Mouse (Mus musculus): ENCODE results near the gene Rnd1. TPM values are rescaled to one million over a fixed set of nuclear protein-coding genes. Genes with fewer than 3 reads are reported as not detected.

Rnd1 gene
- total RNA-seq, 2 experiments from 2014 or later, result 1.1 to 3.3 TPM

DNA sequence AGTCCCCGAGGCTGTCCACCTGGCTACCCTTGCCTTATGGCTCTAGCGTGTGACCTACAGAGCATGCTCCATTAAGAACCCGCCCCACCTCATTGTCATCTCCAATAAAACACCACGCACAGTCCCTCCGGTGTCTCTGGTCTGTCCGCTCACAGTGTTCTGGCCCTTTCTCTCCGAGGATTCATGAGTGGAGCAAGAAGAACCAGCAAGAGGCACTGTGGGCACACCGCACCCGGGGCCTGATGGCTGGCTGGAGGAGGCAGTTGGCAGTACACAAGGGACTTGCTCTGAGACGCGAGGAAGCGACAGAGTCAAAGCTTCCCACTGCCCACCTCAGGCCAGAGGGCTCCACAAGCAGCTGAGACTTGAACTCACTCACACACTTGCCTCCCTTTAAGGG is 32.9 kb downstream of the Rnd1 start:
- no peak for ATAC-seq (replicated peaks; ENCODE audit: poor library complexity)

DNA sequence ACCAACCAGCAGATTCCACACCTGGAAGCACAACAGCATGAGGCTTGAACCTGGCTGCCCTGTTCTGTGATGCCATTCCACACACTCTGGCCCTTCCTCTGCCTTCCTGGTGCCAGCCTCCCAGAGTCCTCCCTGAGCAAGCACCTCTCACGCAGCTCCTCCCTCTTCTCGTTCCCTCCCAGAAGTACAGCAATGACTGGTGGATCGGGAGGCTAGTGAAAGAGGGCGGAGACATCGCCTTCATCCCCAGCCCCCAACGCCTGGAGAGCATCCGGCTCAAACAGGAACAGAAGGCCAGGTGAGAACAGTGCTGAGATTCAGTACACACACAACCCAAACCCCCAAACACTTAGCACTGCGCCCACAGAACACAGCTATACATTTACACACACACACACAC is 37.1 kb downstream of the Rnd1 start:
- ATAC-seq (replicated peaks; ENCODE audit: poor library complexity), result no peak

GRCm38 (mm10) chr15:98637155-98637554 is 40.1 kb downstream of the Rnd1 start:
- ATAC-seq (replicated peaks; ENCODE audit: poor library complexity), result no peak

DNA sequence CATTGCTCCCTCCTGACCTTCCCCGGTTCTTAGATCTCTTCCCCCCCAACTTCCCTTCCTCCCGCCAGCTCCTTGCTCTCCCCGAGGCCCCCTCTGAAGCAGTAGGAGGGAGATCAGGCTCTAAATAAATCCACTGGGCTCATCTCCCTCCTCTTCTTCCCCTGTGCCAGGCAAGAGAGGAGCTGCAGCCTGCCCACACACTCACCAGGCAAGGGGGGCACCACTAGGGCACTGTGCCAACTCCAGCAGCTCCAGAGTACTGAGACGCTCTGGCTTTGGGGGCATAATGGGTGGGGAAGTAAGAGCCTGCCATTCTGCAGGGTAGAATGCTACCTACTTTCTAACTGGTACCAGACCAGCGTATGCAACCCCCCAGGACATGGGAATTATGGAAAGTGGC is 40.7 kb downstream of the Rnd1 start:
- ATAC-seq (replicated peaks; ENCODE audit: poor library complexity), result no peak

- no peak for ATAC-seq (replicated peaks; ENCODE audit: poor library complexity)
These were observed 41.9 kb downstream of the Rnd1 start for GRCm38 (mm10) chr15:98635291-98635841.

DNA sequence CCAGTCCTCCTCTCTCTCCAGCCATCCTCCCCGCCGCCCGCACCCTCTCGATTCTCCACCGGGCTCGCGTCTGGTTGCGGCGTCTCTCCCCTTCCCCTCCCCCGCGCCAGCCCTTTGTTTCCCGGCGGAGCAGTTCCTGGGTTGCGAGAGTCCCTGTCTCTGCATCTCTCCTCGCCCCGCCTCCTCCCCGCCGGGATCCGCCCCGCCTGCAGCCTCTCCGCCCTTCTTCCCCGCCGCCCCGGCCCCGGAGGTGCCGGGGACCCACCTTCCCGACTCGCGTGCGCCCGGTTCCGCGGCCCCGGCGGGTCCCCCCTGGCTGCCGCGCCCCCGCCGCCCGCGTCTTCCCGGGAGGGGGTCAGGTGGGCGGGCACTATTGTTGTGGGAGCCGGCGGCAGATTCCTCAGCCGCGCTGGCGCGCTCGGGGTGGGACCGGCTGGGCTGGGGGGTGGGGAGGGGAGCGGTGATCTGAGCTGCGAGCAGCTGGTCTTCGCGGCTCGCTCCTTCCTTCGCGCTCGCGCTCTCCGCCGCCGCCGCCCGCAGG is 42.6 kb downstream of the Rnd1 start:
- peak; percentile 22; the same call in 1 of the 2 replicates for ATAC-seq (replicated peaks; ENCODE audit: poor library complexity)

DNA sequence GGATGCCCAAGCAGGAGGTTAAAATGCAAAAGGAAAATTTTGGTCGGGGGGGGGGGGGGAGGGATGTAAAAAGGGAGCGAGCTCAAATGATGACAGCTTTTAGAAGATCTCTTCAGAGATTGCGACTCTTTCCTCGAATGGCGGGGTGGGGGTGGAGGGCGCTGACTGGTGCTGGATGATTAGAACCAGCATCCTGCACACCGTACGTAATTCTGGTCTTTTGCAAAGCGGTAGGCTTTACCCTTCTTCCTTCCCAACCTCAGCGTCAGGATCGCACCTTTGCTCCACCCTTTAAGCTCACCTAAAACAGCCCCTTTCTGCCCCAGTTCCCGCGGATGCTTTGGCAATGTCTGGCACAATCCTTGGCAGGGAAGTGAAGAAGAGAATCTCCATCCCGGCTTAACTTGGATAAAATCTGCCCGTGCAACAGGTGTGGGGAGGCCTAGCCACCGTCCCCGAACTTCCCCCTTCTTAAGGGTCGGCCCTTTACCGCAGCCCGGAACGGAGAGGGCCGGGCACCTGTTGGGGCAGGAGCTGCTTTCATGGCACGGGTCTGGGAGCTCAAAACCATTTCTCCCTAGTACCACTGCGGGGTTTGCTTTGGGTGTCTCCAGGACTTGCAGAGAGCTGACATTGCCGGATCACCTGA is 43.3 kb downstream of the Rnd1 start:
- 0 out of 2 replicates have a peak, but pooled peaks have one; percentile 1 for ATAC-seq (replicated peaks; ENCODE audit: poor library complexity)

GRCm38 (mm10) chr15:98632921-98633320 is 44.3 kb downstream of the Rnd1 start:
- ATAC-seq (replicated peaks; ENCODE audit: poor library complexity), result no peak

DNA sequence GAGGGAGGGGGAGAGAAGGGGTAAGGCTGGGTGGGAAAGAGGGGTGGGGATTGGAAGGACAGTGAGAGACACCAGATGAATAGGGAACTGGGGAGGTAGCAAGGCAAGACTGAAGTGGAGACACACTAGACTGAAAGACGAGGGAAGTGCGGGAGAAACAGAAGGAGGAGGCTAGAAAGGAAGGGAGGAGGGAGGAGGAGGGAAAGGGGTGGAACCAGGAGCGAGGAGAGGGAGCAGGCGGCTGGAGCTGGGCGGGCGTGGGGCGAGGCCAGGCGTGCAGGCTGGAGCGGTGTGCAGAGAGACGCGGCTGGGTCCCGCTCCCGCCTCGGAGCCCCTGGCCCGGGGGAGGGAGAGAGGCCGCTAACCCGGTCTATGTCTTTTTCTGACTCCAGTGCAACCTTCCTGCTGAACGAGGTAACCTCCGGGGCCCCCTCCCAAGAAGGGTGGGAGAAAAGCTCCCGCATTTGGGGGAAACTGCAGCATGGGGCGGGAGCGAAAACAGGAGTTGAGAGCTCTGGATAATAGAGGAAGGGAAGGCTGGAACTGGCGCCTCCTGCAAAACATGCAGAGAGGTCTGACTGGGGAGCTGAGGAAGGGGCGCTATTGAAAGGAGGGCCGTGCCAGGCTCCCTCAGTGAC is 45.0 kb downstream of the Rnd1 start:
- ATAC-seq (replicated peaks; ENCODE audit: poor library complexity), result no peak

GRCm38 (mm10) chr15:98631493-98631892 is 45.8 kb downstream of the Rnd1 start:
- peak; percentile 77 for ATAC-seq (replicated peaks; ENCODE audit: poor library complexity)

DNA sequence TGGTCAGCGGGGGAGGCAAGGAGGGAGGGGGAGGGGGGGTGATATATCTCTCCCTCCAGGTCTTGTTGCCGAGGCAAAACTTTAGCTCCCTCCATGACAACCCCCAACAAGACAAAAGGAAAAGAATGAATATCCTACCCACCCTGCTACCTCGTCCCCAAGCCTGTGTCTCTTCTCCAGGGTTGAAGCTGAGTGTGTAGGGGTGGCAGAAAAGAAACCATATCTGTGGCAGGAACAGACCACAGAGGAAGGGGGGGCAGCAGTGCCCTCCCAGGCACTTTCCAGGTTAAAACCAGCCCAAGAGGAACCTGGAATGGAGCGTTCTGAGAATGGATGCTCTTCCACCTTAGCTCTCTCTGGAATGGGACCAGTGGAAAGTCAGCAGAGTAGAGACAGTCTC is 46.7 kb downstream of the Rnd1 start, which contains the start of gene Cacnb3:
Gene Cacnb3 (plus strand): TSS at position 301 of the 400 bp plus-strand sequence.
- no peak for ATAC-seq (replicated peaks; ENCODE audit: poor library complexity)

DNA sequence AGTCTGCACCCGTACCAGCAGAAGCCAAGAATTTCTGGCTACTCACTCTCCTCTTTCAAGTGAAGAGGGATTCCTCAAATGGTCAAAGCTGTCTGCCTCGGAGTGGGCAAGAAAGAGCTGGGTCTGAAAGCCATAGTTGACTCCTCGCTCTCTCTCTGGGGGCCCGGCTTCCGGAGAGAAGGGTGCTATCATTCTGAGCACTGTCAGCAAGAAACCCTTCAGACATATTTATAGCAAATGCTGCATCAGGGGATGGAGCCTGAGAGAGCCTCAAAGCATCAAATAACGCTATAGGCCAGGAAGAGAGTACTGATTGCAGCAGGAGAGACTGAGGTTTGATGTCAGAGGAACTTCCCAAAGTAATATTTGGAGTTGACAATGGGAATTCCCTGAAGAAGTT is 47.8 kb downstream of the Rnd1 start:
- no peak for ATAC-seq (replicated peaks; ENCODE audit: poor library complexity)

GRCm38 (mm10) chr15:98628589-98629254 is 48.5 kb downstream of the Rnd1 start:
- ATAC-seq (replicated peaks; ENCODE audit: poor library complexity), result no peak

- no peak for ATAC-seq (replicated peaks; ENCODE audit: poor library complexity)
These were observed 50.6 kb downstream of the Rnd1 start for GRCm38 (mm10) chr15:98626487-98627212.

- no peak for ATAC-seq (replicated peaks; ENCODE audit: poor library complexity)
These were observed 51.2 kb downstream of the Rnd1 start for GRCm38 (mm10) chr15:98626078-98626477.

- ATAC-seq (replicated peaks; ENCODE audit: poor library complexity), result no peak
These were observed 53.9 kb downstream of the Rnd1 start for GRCm38 (mm10) chr15:98623361-98623821.

GRCm38 (mm10) chr15:98622721-98623120 is 54.5 kb downstream of the Rnd1 start:
- no peak for ATAC-seq (replicated peaks; ENCODE audit: poor library complexity)

GRCm38 (mm10) chr15:98622199-98622598 is 55.1 kb downstream of the Rnd1 start:
- ATAC-seq (replicated peaks; ENCODE audit: poor library complexity), result no peak

GRCm38 (mm10) chr15:98617176-98617537 is 60.1 kb downstream of the Rnd1 start:
- ATAC-seq (replicated peaks; ENCODE audit: poor library complexity), result peak; percentile 71

GRCm38 (mm10) chr15:98616362-98617175 is 60.7 kb downstream of the Rnd1 start:
- ATAC-seq (replicated peaks; ENCODE audit: poor library complexity), result peak; percentile 32

Measured in megakaryocyte progenitor cell, adult 5-6 weeks (primary cell).